Mouse (Mus musculus) midbrain, embryonic 16.5 days (tissue): ENCODE measurements around the gene Fam166a. TPM values are rescaled to one million over a fixed set of nuclear protein-coding genes. Genes with fewer than 3 reads are reported as not detected.
"Not testable (repeated sequence)": the region's sequence is repeated elsewhere in the genome, so short reads cannot be mapped to it uniquely, and the experiment has no call there.

ENCODE experiments used
- ATAC-seq: fragments of 200-750 bp; cut with Nextera tagmentation; 2 replicates; pipeline ENCODE4 v1.8.0; 2017; ENCODE audit warnings: moderate TSS enrichment
- H3K27ac ChIP-seq: fragments of 300-500 bp; sonication (generic); 2 replicates; pipeline ENCODE4 v1.5.1; 2014; ENCODE audit warnings: mild to moderate bottlenecking, low read length, mixed read lengths
- H3K27me3 ChIP-seq: fragments of 300-500 bp; sonication (generic); 2 replicates; pipeline ENCODE4 v1.6.1; 2014; ENCODE audit warnings: low read depth, low read length, mixed read lengths; ENCODE audit not compliant: control insufficient read depth, insufficient read depth
- H3K36me3 ChIP-seq: fragments of 300-500 bp; sonication (generic); 2 replicates; pipeline ENCODE4 v1.6.1; 2014; ENCODE audit warnings: mild to moderate bottlenecking, low read length, moderate library complexity, mixed read lengths; ENCODE audit not compliant: control insufficient read depth, insufficient read depth
- H3K4me1 ChIP-seq: fragments of 300-500 bp; sonication (generic); 2 replicates; pipeline ENCODE4 v1.6.1; 2014; ENCODE audit warnings: mild to moderate bottlenecking, low read length, mixed read lengths; ENCODE audit not compliant: control insufficient read depth, insufficient read depth
- H3K4me2 ChIP-seq: fragments of 300-500 bp; sonication (generic); 2 replicates; pipeline ENCODE4 v1.6.1; 2014; ENCODE audit warnings: mild to moderate bottlenecking, low read length, mixed read lengths
- H3K4me3 ChIP-seq: fragments of 300-500 bp; sonication (generic); 2 replicates; pipeline ENCODE4 v1.5.1; 2014; ENCODE audit warnings: low read depth, mild to moderate bottlenecking, low read length, moderate library complexity, mixed read lengths
- H3K9ac ChIP-seq: fragments of 300-500 bp; sonication (generic); 2 replicates; pipeline ENCODE4 v1.6.1; 2014; ENCODE audit warnings: low read depth, low read length, mixed read lengths
- H3K9me3 ChIP-seq: fragments of 300-500 bp; sonication (generic); replicated peaks from 2 replicates; pipeline ENCODE4 v1.6.1; 2014; ENCODE audit warnings: mild to moderate bottlenecking, low read length, mixed read lengths; ENCODE audit not compliant: control insufficient read depth, poor library complexity, severe bottlenecking
- WGBS: fragments of 180-500 bp; shearing (Covaris S2); extraction: QIAGEN DNeasy Blood & Tissue Kit; methylation state at CpG from one replicate; pipeline ENCODE4 v1.1.7; 2014; 5-methylcytosine and 5-hydroxymethylcytosine counted together
- polyA plus RNA-seq: library from polyadenylated mRNA; unstranded; fragments of >200 nt; fragmentation: Nextera tagmentation; extraction: Ambion mirVana; gene quantifications from 2 replicates; pipeline ENCODE4 v1.2.1, GENCODE M21; 2015

The Fam166a gene
- polyA plus RNA-seq, 1 experiment from 2014 or later, result 0.43 TPM

DNA sequence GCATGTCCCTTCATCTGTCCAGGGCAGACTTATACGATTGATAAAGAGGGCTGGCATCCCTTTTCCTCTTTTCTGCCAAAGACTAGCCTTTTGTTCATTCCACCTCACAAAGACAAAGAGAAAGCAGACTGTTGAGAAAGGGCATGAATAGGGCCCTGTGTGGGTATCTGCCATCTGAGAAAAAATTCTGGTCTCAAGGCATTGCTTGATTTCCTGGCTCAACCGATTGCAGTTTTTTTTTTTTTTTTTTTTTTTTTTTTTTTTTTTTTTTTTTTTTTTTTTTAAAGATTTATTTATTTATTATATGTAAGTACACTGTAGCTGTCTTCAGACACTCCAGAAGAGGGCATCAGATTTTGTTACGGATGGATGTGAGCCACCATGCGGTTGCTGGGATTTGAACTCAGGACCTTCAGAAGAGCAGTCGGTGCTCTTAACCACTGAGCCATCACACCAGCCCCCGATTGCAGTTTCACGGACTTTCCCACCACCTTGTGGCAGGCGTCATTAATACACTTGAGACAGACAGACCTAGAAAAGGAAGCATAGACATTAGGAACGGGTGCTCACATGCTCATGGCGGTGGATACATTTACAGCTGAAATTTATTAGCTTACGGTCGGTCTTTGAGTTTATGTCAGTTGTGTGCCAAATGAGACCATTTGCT is 38.0 kb downstream of the Fam166a start:
- H3K36me3 ChIP-seq, H3K9ac ChIP-seq, H3K27me3 ChIP-seq, H3K9me3 ChIP-seq, H3K27ac ChIP-seq, ATAC-seq: not testable (repeated sequence)
- H3K4me3 ChIP-seq, result peak overlapping the region; percentile 97
- H3K4me1 ChIP-seq, result peaks cover 23% of the 10 kb centered on the region
- peak overlapping the region; percentile 99 for H3K4me2 ChIP-seq
- WGBS, result 54% methylated on average over 10 of the region's 12 CpGs

- H3K4me1 ChIP-seq, result peaks cover 27% of the 10 kb centered on the region
- H3K9ac ChIP-seq, H3K4me3 ChIP-seq, H3K27me3 ChIP-seq, H3K4me2 ChIP-seq, H3K36me3 ChIP-seq, H3K27ac ChIP-seq, ATAC-seq, H3K9me3 ChIP-seq: not testable (repeated sequence)
- 90% methylated on average over 5 of the region's 5 CpGs for WGBS
Observed at GRCm38 (mm10) chr2:25257250-25257649, 38.7 kb downstream of the Fam166a start.

- peaks cover 36% of the 10 kb centered on the region for H3K4me1 ChIP-seq
- ATAC-seq, result no peak
- H3K9ac ChIP-seq, result no peak overlapping the region
- H3K4me3 ChIP-seq, result no peak overlapping the region
- WGBS, result 44% methylated on average over 2 of the region's 2 CpGs
- no peaks in the 10 kb centered on the region for H3K36me3 ChIP-seq
- H3K27me3 ChIP-seq, result peaks cover under 1% of the 10 kb centered on the region
- H3K4me2 ChIP-seq, result no peak overlapping the region
- no peaks in the 10 kb centered on the region for H3K9me3 ChIP-seq
- no peak overlapping the region for H3K27ac ChIP-seq
Observed at GRCm38 (mm10) chr2:25258887-25259286, 40.3 kb downstream of the Fam166a start.

GRCm38 (mm10) chr2:25261870-25262269 is 43.3 kb downstream of the Fam166a start:
- Histone ChIP-seq H3K36me3 (no peaks in the 10 kb centered on the region), H3K9ac (peak overlapping the region; percentile 71), H3K9me3 (no peaks in the 10 kb centered on the region), H3K27ac (peak overlapping the region; percentile 69), H3K4me2 (peak overlapping the region; percentile 64), H3K4me1 (peaks cover 51% of the 10 kb centered on the region), H3K27me3 (peaks cover 6% of the 10 kb centered on the region), H3K4me3 (peak overlapping the region; percentile 85)
- 43% methylated on average over 11 of the region's 12 CpGs for WGBS
- peak; percentile 4 for ATAC-seq

DNA sequence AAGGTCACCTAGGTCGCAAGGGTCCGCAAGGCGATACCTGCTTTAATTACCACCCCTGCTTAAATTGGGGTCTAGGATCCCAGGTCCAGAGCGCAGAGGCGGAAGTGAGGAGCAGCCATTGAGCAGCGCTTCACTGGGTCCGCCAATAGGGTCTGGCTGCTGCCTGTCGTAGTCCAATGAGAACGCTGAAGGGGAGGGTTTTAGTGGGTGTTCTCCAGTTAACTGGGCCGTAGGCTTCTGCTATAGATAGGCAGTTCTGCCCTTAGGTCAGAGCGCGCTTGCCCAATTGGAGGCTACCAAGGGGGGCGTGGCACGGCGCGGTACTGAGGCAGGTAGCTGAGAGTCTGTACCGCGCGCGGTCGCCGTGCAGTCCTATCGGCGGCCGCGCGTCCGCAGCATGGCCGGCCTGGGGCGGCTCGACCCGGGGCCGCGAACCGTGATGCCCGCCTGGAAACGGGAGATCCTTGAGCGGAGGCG is 43.8 kb downstream of the Fam166a start, which contains the start of gene Tprn:
Gene Tprn (plus strand): TSS at position 328 of the 477 bp plus-strand sequence.
- Histone ChIP-seq H3K9ac (peak within 1 kb of the TSS; percentile 81), H3K27me3 (peaks cover 6% of the 10 kb centered on the region), H3K4me1 (peaks cover 52% of the 10 kb centered on the region), H3K36me3 (no peaks in the 10 kb centered on the region), H3K4me3 (peak within 1 kb of the TSS; percentile 85), H3K27ac (peak within 1 kb of the TSS; percentile 78), H3K9me3 (no peaks in the 10 kb centered on the region), H3K4me2 (peak within 1 kb of the TSS; percentile 100)
- WGBS, result under 1% methylated on average over 39 of the region's 39 CpGs
- peak; percentile 99 for ATAC-seq

- peaks cover 6% of the 10 kb centered on the region for H3K27me3 ChIP-seq
- no peaks in the 10 kb centered on the region for H3K9me3 ChIP-seq
- H3K4me2 ChIP-seq, result peak overlapping the region; percentile 100
- H3K4me3 ChIP-seq, result peak overlapping the region; percentile 85
- under 1% methylated on average over 78 of the region's 82 CpGs for WGBS
- peak overlapping the region; percentile 78 for H3K27ac ChIP-seq
- peaks cover 50% of the 10 kb centered on the region for H3K4me1 ChIP-seq
- ATAC-seq, result peak; percentile 52
- H3K36me3 ChIP-seq, result no peaks in the 10 kb centered on the region
- peak overlapping the region; percentile 81 for H3K9ac ChIP-seq
Observed at GRCm38 (mm10) chr2:25262795-25263622, 44.5 kb downstream of the Fam166a start.

GRCm38 (mm10) chr2:25263623-25264285 is 45.2 kb downstream of the Fam166a start:
- Histone ChIP-seq H3K27ac (no peak overlapping the region), H3K4me2 (peak overlapping the region; percentile 100), H3K27me3 (peaks cover 6% of the 10 kb centered on the region), H3K9ac (peak overlapping the region; percentile 81), H3K36me3 (no peaks in the 10 kb centered on the region), H3K4me3 (peak overlapping the region; percentile 85), H3K9me3 (no peaks in the 10 kb centered on the region), H3K4me1 (peaks cover 50% of the 10 kb centered on the region)
- ATAC-seq, result no peak
- WGBS, result 18% methylated on average over 12 of the region's 12 CpGs

DNA sequence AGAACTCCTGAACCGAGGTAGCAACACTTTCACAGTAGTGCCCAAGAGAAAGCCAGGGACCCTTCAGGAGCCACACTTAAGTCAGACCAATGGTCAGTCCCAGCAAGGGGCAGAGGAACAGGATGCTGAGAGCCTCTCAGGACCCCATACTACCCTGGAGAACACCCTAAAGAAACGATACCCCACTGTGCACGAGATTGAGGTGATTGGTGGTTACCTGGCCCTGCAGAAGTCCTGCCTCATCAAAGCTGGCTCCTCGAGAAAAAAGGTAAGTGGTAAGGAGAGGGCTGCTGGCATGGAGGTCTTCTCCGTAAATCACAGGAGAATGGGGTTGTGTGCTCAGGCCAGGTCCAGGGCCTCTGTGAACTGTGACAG is 45.7 kb downstream of the Fam166a start:
- Histone ChIP-seq H3K9me3 (no peaks in the 10 kb centered on the region), H3K27ac (no peak overlapping the region), H3K36me3 (peaks cover under 1% of the 10 kb centered on the region; the same call in 1 of the 2 replicates), H3K4me2 (peak overlapping the region; percentile 100), H3K9ac (peak overlapping the region; percentile 81; the same call in 1 of the 2 replicates), H3K4me3 (peak overlapping the region; percentile 85; the same call in 1 of the 2 replicates), H3K4me1 (peaks cover 50% of the 10 kb centered on the region), H3K27me3 (peaks cover 6% of the 10 kb centered on the region)
- no peak for ATAC-seq
- 76% methylated on average over 5 of the region's 5 CpGs for WGBS
